Mouse (Mus musculus) CH12.LX (cell line): ENCODE data around the gene Vmn1r217. TPM values are rescaled to one million over a fixed set of nuclear protein-coding genes. Genes with fewer than 3 reads are reported as not detected.

Source experiments
- DNase-seq: peaks from one replicate; pipeline ENCODE4 v3.0.0-alpha.2; 2013; ENCODE audit errors: extremely low read depth
- H3K27ac ChIP-seq: 2 replicates; pipeline ENCODE4 v1.5.1; 2012; ENCODE audit warnings: low read depth, mild to moderate bottlenecking, control low read depth, moderate library complexity; ENCODE audit not compliant: insufficient read depth
- H3K27me3 ChIP-seq: replicated peaks from 2 replicates; pipeline ENCODE3; 2012; ENCODE audit warnings: inconsistent platforms
- H3K36me3 ChIP-seq, 2 experiments: replicated peaks in 1 of 2; 2 replicates each; pipeline versions ENCODE3 to v1.6.1; 2012; ENCODE audit warnings: inconsistent platforms in 1 of 2, low read length in 1 of 2, mild to moderate bottlenecking in 1 of 2, mixed read lengths in 1 of 2, moderate library complexity in 1 of 2; ENCODE audit not compliant: control insufficient read depth in 1 of 2, insufficient read depth in 1 of 2
- H3K4me1 ChIP-seq, 2 experiments: 2 replicates each; pipeline ENCODE4 v1.6.1; 2012; ENCODE audit warnings: inconsistent platforms in 1 of 2, moderate library complexity in 1 of 2; ENCODE audit not compliant: insufficient read depth in 2 of 2, control insufficient read depth in 1 of 2
- H3K4me2 ChIP-seq: 2 replicates; pipeline ENCODE4 v1.6.1; 2012; ENCODE audit warnings: low read depth, mild to moderate bottlenecking, control low read depth; ENCODE audit not compliant: poor library complexity, insufficient read depth, severe bottlenecking
- H3K4me3 ChIP-seq, 3 experiments: fragments of 150-350 bp in 1 of 3; sonication (generic) in 1 of 3; replicated peaks in 1 of 3; 2 replicates each; pipeline versions ENCODE3 to v1.5.1; 2011 to 2012; ENCODE audit warnings: low read depth in 2 of 3, low read length in 2 of 3, mild to moderate bottlenecking in 2 of 3, moderate library complexity in 2 of 3, control low read depth in 1 of 3, improper control_type of control experiment in 1 of 3, inconsistent platforms in 1 of 3, mixed read lengths in 1 of 3; ENCODE audit not compliant: poor library complexity in 1 of 3
- H3K79me2 ChIP-seq: replicated peaks from 2 replicates; pipeline ENCODE4 v1.6.1; 2012; ENCODE audit warnings: mild to moderate bottlenecking, moderate library complexity; ENCODE audit not compliant: control insufficient read depth, poor library complexity, insufficient read depth, severe bottlenecking; ENCODE audit errors: extremely low read depth
- H3K9ac ChIP-seq: 2 replicates; pipeline ENCODE4 v1.6.1; 2012; ENCODE audit warnings: low read depth, mild to moderate bottlenecking, control low read depth, moderate library complexity; ENCODE audit not compliant: insufficient read depth
- H3K9me3 ChIP-seq: replicated peaks from 2 replicates; pipeline ENCODE3; 2012; ENCODE audit warnings: low read length, inconsistent platforms, mixed read lengths
- BHLHE40 ChIP-seq: IDR thresholded peaks from 2 replicates; pipeline ENCODE4 v1.6.1; 2011; ENCODE audit warnings: mild to moderate bottlenecking, low read depth, low read length, improper control_type of control experiment
- CHD1 ChIP-seq: IDR thresholded peaks from 2 replicates; pipeline ENCODE4 v1.6.1; 2012; ENCODE audit warnings: low read depth, low read length, improper control_type of control experiment, inconsistent platforms
- E2F4 ChIP-seq: IDR thresholded peaks from 2 replicates; pipeline ENCODE4 v1.6.1; 2011; ENCODE audit warnings: low read depth, low read length, improper control_type of control experiment; ENCODE audit not compliant: insufficient replicate concordance
- EP300 ChIP-seq: IDR thresholded peaks from 2 replicates; pipeline ENCODE4 v1.6.1; 2011; ENCODE audit warnings: low read length, improper control_type of control experiment
- ETS1 ChIP-seq: conservative IDR thresholded peaks from 2 replicates; pipeline ENCODE4 v1.6.1; 2012; ENCODE audit warnings: low read depth, mild to moderate bottlenecking, inconsistent platforms, low read length, improper control_type of control experiment, moderate library complexity
- HCFC1 ChIP-seq: IDR thresholded peaks from 2 replicates; pipeline ENCODE4 v1.6.1; 2012; ENCODE audit warnings: low read depth, mild to moderate bottlenecking, inconsistent platforms, low read length, improper control_type of control experiment
- IRF4 ChIP-seq: IDR thresholded peaks from 2 replicates; pipeline ENCODE4 v1.6.1; 2014; ENCODE audit warnings: low read depth, mild to moderate bottlenecking, inconsistent platforms, low read length, improper control_type of control experiment
- JUN ChIP-seq: IDR thresholded peaks from 2 replicates; pipeline ENCODE4 v1.6.1; 2011; ENCODE audit warnings: low read depth, mild to moderate bottlenecking, low read length, improper control_type of control experiment, moderate library complexity; ENCODE audit not compliant: insufficient read depth
- MAFK ChIP-seq: IDR thresholded peaks from 2 replicates; pipeline ENCODE4 v1.6.1; 2011; ENCODE audit warnings: low read length, improper control_type of control experiment; ENCODE audit not compliant: insufficient replicate concordance
- MAZ ChIP-seq: IDR thresholded peaks from 2 replicates; pipeline ENCODE4 v1.6.1; 2012; ENCODE audit warnings: low read depth, mild to moderate bottlenecking, inconsistent platforms, low read length, improper control_type of control experiment, moderate library complexity
- MEF2A ChIP-seq: IDR thresholded peaks from 2 replicates; pipeline ENCODE4 v1.6.1; 2014; ENCODE audit warnings: low read depth, mild to moderate bottlenecking, inconsistent platforms, low read length, improper control_type of control experiment, borderline replicate concordance
- MXI1 ChIP-seq: IDR thresholded peaks from 2 replicates; pipeline ENCODE4 v1.6.1; 2011; ENCODE audit warnings: mild to moderate bottlenecking, low read depth, low read length, improper control_type of control experiment
- MYC ChIP-seq: IDR thresholded peaks from 2 replicates; pipeline ENCODE4 v1.6.1; 2011; ENCODE audit warnings: low read depth, mild to moderate bottlenecking, improper control_type of control experiment, low read length
- NELFE ChIP-seq: IDR thresholded peaks from 2 replicates; pipeline ENCODE4 v1.6.1; 2011; ENCODE audit warnings: low read depth, low read length, improper control_type of control experiment
- NRF1 ChIP-seq: IDR thresholded peaks from 2 replicates; pipeline ENCODE4 v1.6.1; 2014; ENCODE audit warnings: low read depth, mild to moderate bottlenecking, inconsistent platforms, low read length, improper control_type of control experiment, moderate library complexity
- PAX5 ChIP-seq: IDR thresholded peaks from 2 replicates; pipeline ENCODE4 v1.6.1; 2012; ENCODE audit warnings: low read length, inconsistent platforms, mixed read lengths
- POLR2AphosphoS2 ChIP-seq: IDR thresholded peaks from 2 replicates; pipeline ENCODE4 v1.6.1; 2011; ENCODE audit warnings: low read depth, low read length, improper control_type of control experiment
- RAD21 ChIP-seq: IDR thresholded peaks from 2 replicates; pipeline ENCODE4 v1.6.1; 2011; ENCODE audit warnings: low read depth, mild to moderate bottlenecking, low read length, improper control_type of control experiment, moderate library complexity
- RCOR1 ChIP-seq: conservative IDR thresholded peaks from 2 replicates; pipeline ENCODE4 v1.6.1; 2012; ENCODE audit warnings: low read depth, mild to moderate bottlenecking, inconsistent platforms, low read length, improper control_type of control experiment
- SIN3A ChIP-seq: IDR thresholded peaks from 2 replicates; pipeline ENCODE4 v1.6.1; 2012; ENCODE audit warnings: low read length, improper control_type of control experiment, inconsistent platforms
- SMC3 ChIP-seq: IDR thresholded peaks from 2 replicates; pipeline ENCODE4 v1.6.1; 2011; ENCODE audit warnings: low read depth, low read length, improper control_type of control experiment
- TBP ChIP-seq: conservative IDR thresholded peaks from 2 replicates; pipeline ENCODE4 v1.6.1; 2011; ENCODE audit warnings: low read depth, low read length, improper control_type of control experiment
- TCF12 ChIP-seq: IDR thresholded peaks from 2 replicates; pipeline ENCODE4 v1.6.1; 2014; ENCODE audit warnings: low read depth, mild to moderate bottlenecking, inconsistent platforms, low read length, improper control_type of control experiment
- UBTF ChIP-seq: IDR thresholded peaks from 2 replicates; pipeline ENCODE4 v1.6.1; 2012; ENCODE audit warnings: low read depth, mild to moderate bottlenecking, inconsistent platforms, low read length, improper control_type of control experiment, moderate library complexity
- USF1 ChIP-seq: IDR thresholded peaks from 2 replicates; pipeline ENCODE4 v1.6.1; 2014; ENCODE audit warnings: low read depth, mild to moderate bottlenecking, inconsistent platforms, low read length, improper control_type of control experiment
- USF2 ChIP-seq: conservative IDR thresholded peaks from 2 replicates; pipeline ENCODE4 v1.6.1; 2011; ENCODE audit warnings: low read depth, low read length, improper control_type of control experiment
- ZC3H11A ChIP-seq: IDR thresholded peaks from 2 replicates; pipeline ENCODE4 v1.6.1; 2012; ENCODE audit warnings: low read depth, mild to moderate bottlenecking, inconsistent platforms, low read length, improper control_type of control experiment
- dilution Hi-C: fragments of 300-500 bp; cut with MboI; formaldehyde crosslinking; loops from 2 replicates; pipeline ENCODE4 v1.14.3; 2020; ENCODE audit warnings: low sequenced_read_pairs; ENCODE audit not compliant: extremely low pct_unique_long_range_greater_than_20kb, extremely low pct_ligation_motif_present
- in situ Hi-C: fragments of 300-500 bp; cut with MboI; formaldehyde crosslinking; loops from 3 replicates; pipeline ENCODE4 v1.14.3; 2019; ENCODE audit warnings: low sequenced_read_pairs, low pct_ligation_motif_present, low pct_unique_long_range_greater_than_20kb, mixed read lengths
- polyA plus RNA-seq: library from polyadenylated mRNA; unstranded; fragments of >175 nt; gene quantifications from 2 replicates; pipeline ENCODE4 v1.2.1, GENCODE M21; 2012; ENCODE audit warnings: low read depth; ENCODE audit not compliant: insufficient read length
- total RNA-seq, 2 experiments: library from RNA; depleted of rRNA; stranded (reverse); fragments of 300-350 nt in 1 of 2; fragments of >200 nt in 1 of 2; gene quantifications; 2 replicates each; pipeline ENCODE4 v1.2.3; 2012 to 2014

Vmn1r217 gene
- total and polyA plus RNA-seq, 3 experiments = not detected

DNA sequence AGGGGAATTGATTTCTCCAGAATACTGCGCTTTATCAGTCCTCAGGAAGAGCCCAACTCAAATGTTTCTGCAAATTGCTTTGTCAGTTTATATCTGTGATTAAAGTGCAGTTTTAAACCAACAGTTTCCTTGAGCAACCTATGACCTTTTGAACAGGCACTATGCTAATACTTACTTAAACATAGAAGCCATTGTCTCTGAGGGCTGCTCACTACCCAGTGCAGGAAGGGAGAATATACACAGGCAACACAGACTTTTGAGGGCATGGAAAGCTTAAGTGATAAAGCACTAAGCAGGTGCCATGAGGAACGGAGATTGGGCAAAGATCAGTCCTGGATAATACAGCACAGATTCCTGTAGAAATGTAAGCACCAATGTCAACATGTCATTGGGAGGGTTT is 48.7 kb downstream of the Vmn1r217 start:
- Histone ChIP-seq H3K4me2 (no peak overlapping the region), H3K27me3 (no peaks in the 10 kb centered on the region), H3K4me1 (no peaks in the 10 kb centered on the region), H3K9ac (no peak overlapping the region), H3K36me3 (no peaks in the 10 kb centered on the region), H3K9me3 (no peaks in the 10 kb centered on the region), H3K79me2 (no peaks in the 10 kb centered on the region), H3K4me3 (no peak overlapping the region), H3K27ac (no peak overlapping the region)
- DNase-seq = no peak
- in situ Hi-C loops (no loop called here), dilution Hi-C loops (no loop called here)
- TF ChIP-seq NELFE = no peak
- no peak for TF ChIP-seq TBP
- no peak for TF ChIP-seq MAFK
- TF ChIP-seq SMC3 = no peak
- TF ChIP-seq ETS1 = no peak
- TF ChIP-seq TCF12 = no peak
- no peak for TF ChIP-seq IRF4
- TF ChIP-seq USF1 = no peak
- no peak for TF ChIP-seq NRF1
- no peak for TF ChIP-seq POLR2AphosphoS2
- no peak for TF ChIP-seq HCFC1
- TF ChIP-seq MEF2A = no peak
- no peak for TF ChIP-seq JUN
- TF ChIP-seq RAD21 = no peak
- no peak for TF ChIP-seq EP300
- TF ChIP-seq MYC = no peak
- TF ChIP-seq ZC3H11A = no peak
- no peak for TF ChIP-seq BHLHE40
- TF ChIP-seq MXI1 = no peak

DNA sequence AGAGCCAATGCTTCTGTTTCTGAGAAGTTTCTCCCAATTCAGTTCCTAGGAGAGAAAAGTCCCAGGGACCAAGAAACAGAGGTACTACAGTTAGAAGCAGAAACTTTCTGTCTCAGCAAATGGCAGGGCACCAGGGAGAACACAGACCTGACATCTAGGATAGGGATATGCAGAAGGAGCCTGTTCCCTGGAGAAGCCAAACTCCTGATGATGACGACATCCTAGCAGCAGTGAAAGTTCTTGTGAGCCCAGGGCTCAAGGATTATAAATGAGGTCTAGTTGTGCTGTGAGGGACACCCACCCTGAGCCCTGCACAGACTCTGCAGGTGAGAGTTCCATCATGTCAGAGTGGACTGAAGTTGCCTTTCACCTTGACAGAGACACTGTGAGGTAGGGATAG is 50.3 kb downstream of the Vmn1r217 start, which contains the start of gene Vmn1r215:
TSS of gene Vmn1r215 (plus strand) at position 301 of the 400 bp plus-strand sequence.
- H3K27me3 ChIP-seq = no peaks in the 10 kb centered on the region
- H3K27ac ChIP-seq = no peak within 1 kb of the TSS
- H3K4me3 ChIP-seq = no peak within 1 kb of the TSS
- no peaks in the 10 kb centered on the region for H3K9me3 ChIP-seq
- in situ Hi-C loops = no loop called here
- no peak within 1 kb of the TSS for H3K9ac ChIP-seq
- H3K4me1 ChIP-seq = no peaks in the 10 kb centered on the region
- TF ChIP-seq PAX5 (no peak), TCF12 (no peak), TBP (no peak), USF2 (no peak), E2F4 (no peak), MAZ (no peak), BHLHE40 (no peak), RCOR1 (no peak), NELFE (no peak), UBTF (no peak), SIN3A (no peak), EP300 (no peak), CHD1 (no peak), SMC3 (no peak), MYC (no peak)
- H3K79me2 ChIP-seq = no peaks in the 10 kb centered on the region
- no peak within 1 kb of the TSS for H3K4me2 ChIP-seq
- dilution Hi-C loops = no loop called here
- DNase-seq = no peak
- H3K36me3 ChIP-seq = no peaks in the 10 kb centered on the region
